Mouse (Mus musculus): ENCODE measurements around the gene Atg16l2.

DNA sequence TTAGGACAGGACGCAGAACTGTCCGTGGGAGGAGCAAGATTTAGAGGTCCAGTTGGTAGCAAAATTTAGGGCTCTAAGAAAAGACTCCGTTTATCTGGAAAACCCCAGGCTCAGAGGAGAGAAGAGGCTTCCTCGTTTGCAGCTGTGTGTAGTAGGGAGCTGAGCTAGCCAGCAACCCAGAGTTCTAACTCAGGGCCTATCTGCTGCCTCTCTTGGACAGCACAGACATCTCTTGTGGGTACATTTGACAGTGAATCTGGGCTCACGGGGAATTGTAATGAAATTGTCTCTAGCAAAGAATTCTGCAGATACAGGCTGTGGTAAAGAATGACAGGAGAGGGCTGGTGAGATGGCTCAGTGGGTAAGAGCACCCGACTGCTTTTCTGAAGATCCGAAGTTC is 640 bp upstream of the Atg16l2 start:
- TF ChIP-seq CTCF (IDR thresholded peaks at IDR 0.05; ENCODE audit: insufficient read depth, low read depth, low read length) (no peak), POLR2A (IDR thresholded peaks at IDR 0.05; ENCODE audit: insufficient read depth, low read depth, low read length) (no peak)
